Mouse (Mus musculus) heart, postnatal 10 days (tissue): ENCODE measurements around the gene Mgat1. TPM values are rescaled to one million over a fixed set of nuclear protein-coding genes. Genes with fewer than 3 reads are reported as not detected.

Experiments used
- total RNA-seq, 2 experiments: library from RNA; stranded (reverse); gene quantifications; 2 replicates each; pipeline ENCODE4 v1.2.3; 2021

Mgat1 gene
- total RNA-seq, 2 experiments from 2014 or later = 84.4 to 86.9 TPM

Other genes starting within 250 kb of the Mgat1 start
- 1 to 10 TPM; 6.8 to 7.3 TPM for gene 9930111J21Rik2, start 192.9 kb upstream of the Mgat1 start, total RNA-seq
- not detected for gene Tgtp2, start 180.0 kb upstream of the Mgat1 start, total RNA-seq
- 1 to 10 TPM; 1.7 to 2.2 TPM for gene Ifi47, start 167.6 kb upstream of the Mgat1 start, total RNA-seq
- 1 to 10 TPM; 1.1 to 1.5 TPM for gene Olfr1396, start 129.3 kb upstream of the Mgat1 start, total RNA-seq
- gene Olfr1395, start 101.9 kb upstream of the Mgat1 start, total RNA-seq = not detected
- gene Olfr1394, start 89.8 kb upstream of the Mgat1 start, total RNA-seq = not detected
- gene Btnl9, start 57.0 kb upstream of the Mgat1 start, total RNA-seq = 10 to 100 TPM; 59.3 to 60.3 TPM
- gene Zfp62, start 40.9 kb upstream of the Mgat1 start, total RNA-seq = 10 to 100 TPM; 30.0 to 39.8 TPM
- under 1 TPM; 0.17 to 0.35 TPM for gene Olfr1393, start 34.1 kb downstream of the Mgat1 start, total RNA-seq
- not detected for gene Olfr1392, start 41.1 kb downstream of the Mgat1 start, total RNA-seq
- gene Olfr10, start 60.5 kb downstream of the Mgat1 start, total RNA-seq = not detected
- gene Olfr1391, start 78.6 kb downstream of the Mgat1 start, total RNA-seq = not detected
- gene Olfr1390, start 91.0 kb downstream of the Mgat1 start, total RNA-seq = not detected
- not detected for gene Olfr1389, start 178.9 kb downstream of the Mgat1 start, total RNA-seq
- gene Olfr1388, start 192.4 kb downstream of the Mgat1 start, total RNA-seq = under 1 TPM; 0.10 to 0.14 TPM
- gene Olfr1387, start 211.2 kb downstream of the Mgat1 start, total RNA-seq = not detected
- not detected for gene Olfr1386, start 220.9 kb downstream of the Mgat1 start, total RNA-seq
- gene Olfr1385, start 244.9 kb downstream of the Mgat1 start, total RNA-seq = not detected